Mouse (Mus musculus) brain, embryonic 14.5 days (tissue): Measurements from ENCODE around the gene Vstm2a. TPM values are rescaled to one million over a fixed set of nuclear protein-coding genes. Genes with fewer than 3 reads are reported as not detected.

Experiments used
- DNase-seq: peaks from one replicate; pipeline ENCODE4 v3.0.0-alpha.2; 2011; ENCODE audit warnings: low read depth
- CTCF ChIP-seq: fragments of 200-500 bp; IDR thresholded peaks from 2 replicates; pipeline ENCODE4 v1.5.1; 2012; ENCODE audit warnings: inconsistent platforms, mild to moderate bottlenecking, moderate library complexity, borderline replicate concordance; ENCODE audit not compliant: insufficient read depth, insufficient read length; ENCODE audit errors: extremely low read depth
- POLR2A ChIP-seq: fragments of 200-500 bp; IDR thresholded peaks from 2 replicates; pipeline ENCODE4 v1.6.1; 2012; ENCODE audit warnings: mild to moderate bottlenecking, inconsistent platforms, borderline replicate concordance; ENCODE audit not compliant: poor library complexity, insufficient read depth, insufficient read length, severe bottlenecking; ENCODE audit errors: extremely low read depth
- polyA plus RNA-seq: library from polyadenylated mRNA; depleted of rRNA; stranded (reverse); fragments of >200 nt; gene quantifications from 2 replicates; pipeline ENCODE4 v1.2.3, GENCODE M21; 2012; rRNA removed

Vstm2a gene
- polyA plus RNA-seq, result 34.9 and 46.8 TPM in 2 replicates

- TF ChIP-seq POLR2A (no peak), CTCF (peak; percentile 31; the same call in 1 of the 2 replicates)
- peak; percentile 76 for DNase-seq
Observed at GRCm38 (mm10) chr11:16257473-16257921, at the start of gene Vstm2a. Gene Vstm2a (plus strand): TSS chr11:16257724.

GRCm38 (mm10) chr11:16257011-16257410 lies 513 bp upstream of the Vstm2a start:
- TF ChIP-seq POLR2A, result no peak
- TF ChIP-seq CTCF, result no peak
- no peak for DNase-seq

DNA sequence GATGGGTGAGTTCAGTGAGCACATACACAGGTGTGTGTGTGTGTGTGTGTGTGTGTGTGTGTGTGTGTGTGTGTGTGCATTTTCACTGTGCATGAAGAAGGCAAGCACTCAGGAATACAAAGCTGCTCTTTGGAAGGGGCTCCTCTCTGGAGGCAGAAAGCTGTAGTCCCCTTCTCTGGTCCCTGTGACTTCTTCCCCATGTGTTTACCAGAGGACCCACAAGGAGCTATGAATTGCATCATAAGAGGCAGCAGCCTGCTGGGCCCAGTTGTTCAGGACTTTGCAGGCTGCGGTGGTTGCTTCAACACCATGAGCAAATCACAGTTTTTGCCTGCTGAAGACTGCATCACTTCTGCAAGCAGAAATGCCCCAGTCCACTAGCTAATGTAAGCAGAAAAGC lies 776 bp downstream of the Vstm2a start:
- peak; percentile 48 for DNase-seq
- no peak for TF ChIP-seq POLR2A
- no peak for TF ChIP-seq CTCF

DNA sequence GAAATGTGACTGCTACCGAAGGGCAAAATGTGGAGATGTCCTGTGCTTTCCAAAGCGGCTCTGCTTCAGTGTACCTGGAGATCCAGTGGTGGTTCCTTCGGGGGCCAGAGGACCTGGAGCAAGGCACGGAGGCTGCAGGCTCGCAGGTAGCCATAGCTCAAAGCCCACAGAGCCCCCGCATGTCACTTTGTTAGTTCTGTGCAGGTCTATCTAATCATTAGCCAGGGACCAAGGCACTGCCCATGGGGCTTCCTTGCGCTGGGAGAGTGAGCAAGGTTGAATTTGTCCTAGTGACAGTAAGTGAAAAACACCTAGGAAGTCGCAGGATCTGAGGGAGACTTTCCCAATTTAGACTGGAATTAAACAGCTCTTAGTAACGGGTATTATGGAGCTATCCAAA lies 2.4 kb downstream of the Vstm2a start:
- DNase-seq, result peak; percentile 30
- TF ChIP-seq POLR2A, result no peak
- TF ChIP-seq CTCF, result no peak

- TF ChIP-seq POLR2A, result no peak
- peak; percentile 87 for TF ChIP-seq CTCF
- peak; percentile 93 for DNase-seq
Observed at GRCm38 (mm10) chr11:16260764-16261578, 3.4 kb downstream of the Vstm2a start.

DNA sequence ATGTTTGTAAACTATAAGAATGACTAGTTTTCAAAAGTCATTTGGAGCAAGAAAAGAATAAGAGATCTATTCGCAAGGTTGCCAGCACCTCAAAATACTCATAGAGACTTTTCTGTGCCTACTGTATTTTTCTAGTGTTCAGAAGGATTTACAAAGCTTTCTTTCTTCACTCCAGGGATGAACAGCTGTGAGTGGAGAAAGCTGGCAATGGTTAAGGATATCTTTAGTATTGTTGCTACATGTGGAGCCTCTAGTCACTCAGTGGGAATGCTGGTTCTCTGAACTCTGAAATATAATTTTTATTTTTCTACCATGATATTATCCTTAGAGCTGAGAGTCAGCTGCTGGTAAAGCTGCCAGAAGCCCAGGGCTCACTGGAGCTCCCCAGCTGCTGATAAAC lies 10.9 kb downstream of the Vstm2a start:
- TF ChIP-seq CTCF (no peak), POLR2A (no peak)
- DNase-seq, result no peak

DNA sequence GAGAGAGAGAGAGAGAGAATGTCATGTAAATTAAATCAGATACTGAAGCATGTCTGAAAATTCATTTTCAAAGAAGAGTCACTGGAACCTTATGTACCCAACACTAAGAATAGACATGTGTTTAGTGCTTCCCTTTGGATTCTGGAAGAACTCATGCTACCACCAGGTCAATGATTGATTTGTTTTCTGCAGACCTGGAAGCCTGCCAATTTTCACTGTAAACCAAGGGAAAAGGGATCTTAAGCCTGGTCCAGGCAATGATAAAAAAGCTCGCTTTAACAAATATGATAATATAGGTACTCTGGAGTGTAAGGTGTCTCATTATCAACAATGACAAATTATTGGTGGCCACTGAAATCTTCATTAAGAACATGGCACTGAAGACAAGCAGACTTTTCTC lies 32.9 kb downstream of the Vstm2a start:
- TF ChIP-seq CTCF, result no peak
- no peak for TF ChIP-seq POLR2A
- DNase-seq, result peak; percentile 20

- DNase-seq, result no peak
- TF ChIP-seq POLR2A (no peak), CTCF (no peak)
Observed at GRCm38 (mm10) chr11:16292960-16293359, 35.4 kb downstream of the Vstm2a start.

- TF ChIP-seq CTCF, result no peak
- TF ChIP-seq POLR2A, result no peak
- DNase-seq, result no peak
Observed at GRCm38 (mm10) chr11:16296521-16296920, 39.0 kb downstream of the Vstm2a start.

DNA sequence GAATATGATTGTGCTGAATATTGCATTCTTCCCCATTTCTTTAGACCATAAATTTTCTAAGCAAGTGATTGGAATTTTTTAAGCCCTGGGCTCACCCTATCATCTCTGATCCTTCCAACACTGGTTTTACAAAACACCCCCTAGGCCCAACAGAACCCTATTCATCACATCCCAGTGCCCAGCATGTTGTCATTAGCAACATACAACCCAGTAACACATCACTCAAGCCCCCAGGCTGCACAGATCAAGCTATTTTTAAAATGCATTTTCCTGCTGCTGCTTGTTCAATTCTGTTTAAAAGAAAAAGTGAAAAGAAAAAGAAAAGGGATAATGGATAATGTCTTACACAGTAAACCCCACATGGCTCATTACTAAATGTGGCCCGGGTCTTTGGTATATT lies 42.0 kb downstream of the Vstm2a start:
- peak; percentile 81 for DNase-seq

DNA sequence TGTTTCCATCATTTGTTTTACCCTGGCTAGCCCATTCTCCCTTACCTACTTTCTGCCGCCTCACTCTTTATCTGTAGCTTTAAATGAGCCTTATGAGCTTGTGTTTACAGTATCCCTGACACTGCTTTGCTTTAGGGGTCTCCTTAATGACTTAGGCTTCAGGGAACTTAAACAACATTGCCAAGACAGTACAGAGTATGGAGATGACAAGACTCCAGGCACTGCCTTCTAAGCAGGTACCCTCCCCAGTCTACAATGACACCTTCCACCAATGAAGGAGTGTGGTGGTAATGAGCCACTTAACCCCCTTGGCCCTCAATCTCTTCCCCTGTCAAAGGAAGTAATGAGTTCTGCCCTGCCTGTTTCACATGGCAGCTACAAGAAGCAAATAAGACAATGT lies 42.4 kb downstream of the Vstm2a start:
- TF ChIP-seq CTCF, result no peak
- no peak for TF ChIP-seq POLR2A

More for the DNA sequence above, 42.0 kb downstream of the Vstm2a start:
- TF ChIP-seq POLR2A (no peak), CTCF (no peak)

GRCm38 (mm10) chr11:16300709-16301108 lies 43.2 kb downstream of the Vstm2a start:
- DNase-seq, result peak; percentile 90
- no peak for TF ChIP-seq POLR2A
- no peak for TF ChIP-seq CTCF

More for the DNA sequence above, 42.4 kb downstream of the Vstm2a start:
- DNase-seq, result peak; percentile 88

GRCm38 (mm10) chr11:16315097-16315496 lies 57.6 kb downstream of the Vstm2a start:
- DNase-seq, result peak; percentile 51
- TF ChIP-seq POLR2A (no peak), CTCF (no peak)

DNA sequence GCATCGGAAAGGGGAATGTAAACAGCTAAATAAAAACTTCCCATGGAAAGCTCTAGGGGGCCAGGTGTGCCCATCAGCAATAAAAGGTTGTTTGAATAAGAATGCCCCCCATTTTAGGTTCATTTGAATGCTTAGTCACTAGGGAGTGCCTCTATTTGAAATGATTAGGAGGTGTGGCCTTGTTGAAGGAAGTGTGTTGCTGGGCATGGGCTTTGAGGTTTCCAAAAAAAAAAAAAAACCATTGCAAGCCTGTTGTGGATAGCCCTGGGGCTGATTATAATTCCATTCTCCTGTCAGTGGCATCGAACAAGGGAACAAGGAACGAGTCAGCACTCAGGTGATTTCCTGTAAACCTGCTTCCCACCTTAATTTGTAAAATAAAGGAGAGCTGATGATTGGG lies 87.7 kb downstream of the Vstm2a start:
- no peak for TF ChIP-seq CTCF
- TF ChIP-seq POLR2A, result no peak
- DNase-seq, result no peak
